Mouse (Mus musculus): Measurements from ENCODE around the gene Scap. TPM values are rescaled to one million over a fixed set of nuclear protein-coding genes. Genes with fewer than 3 reads are reported as not detected.

The Scap gene
- polyA plus RNA-seq (2012; rRNA removed), result 17.8 and 24.7 TPM in 2 replicates

GRCm38 (mm10) chr9:110333135-110333895, at the start of gene Scap:
Scap (plus strand) TSS chr9:110333288.

DNA sequence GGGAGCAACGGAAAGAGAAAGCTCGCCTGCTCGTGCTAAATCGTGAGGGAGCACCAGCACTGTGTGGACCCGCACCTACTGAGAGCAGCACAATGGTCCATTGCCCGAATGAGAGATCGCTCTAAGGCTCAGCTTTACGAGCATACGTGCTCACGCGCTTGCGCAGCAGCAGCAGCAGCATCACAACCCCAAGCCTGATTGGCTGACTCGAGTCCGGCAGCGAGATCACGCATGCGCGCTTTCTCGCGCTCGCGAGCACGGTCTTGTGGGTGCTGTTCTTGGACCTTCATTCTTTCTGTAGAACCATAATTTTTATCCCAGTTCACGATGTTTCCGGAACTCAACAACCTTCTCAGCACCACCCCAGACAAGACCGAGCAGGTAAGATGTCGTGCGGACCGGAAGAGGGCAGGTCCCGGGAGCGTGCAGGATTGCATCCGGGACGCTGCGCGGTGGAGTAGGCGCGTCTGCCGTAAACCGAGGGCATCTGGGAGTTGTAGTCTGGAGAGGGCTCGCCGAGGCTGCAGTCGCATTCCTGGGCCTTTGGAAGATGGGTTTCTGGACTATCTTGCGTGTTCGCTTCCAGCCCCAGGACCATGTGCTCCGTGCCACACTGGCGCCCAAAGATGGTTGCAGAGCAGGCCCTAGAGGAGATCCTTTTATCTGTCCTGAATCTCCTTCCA, 28.0 kb upstream of the Scap start, which contains the start of gene Elp6:
TSS of gene Elp6 (plus strand) at position 205 of the 683 bp plus-strand sequence.

DNA sequence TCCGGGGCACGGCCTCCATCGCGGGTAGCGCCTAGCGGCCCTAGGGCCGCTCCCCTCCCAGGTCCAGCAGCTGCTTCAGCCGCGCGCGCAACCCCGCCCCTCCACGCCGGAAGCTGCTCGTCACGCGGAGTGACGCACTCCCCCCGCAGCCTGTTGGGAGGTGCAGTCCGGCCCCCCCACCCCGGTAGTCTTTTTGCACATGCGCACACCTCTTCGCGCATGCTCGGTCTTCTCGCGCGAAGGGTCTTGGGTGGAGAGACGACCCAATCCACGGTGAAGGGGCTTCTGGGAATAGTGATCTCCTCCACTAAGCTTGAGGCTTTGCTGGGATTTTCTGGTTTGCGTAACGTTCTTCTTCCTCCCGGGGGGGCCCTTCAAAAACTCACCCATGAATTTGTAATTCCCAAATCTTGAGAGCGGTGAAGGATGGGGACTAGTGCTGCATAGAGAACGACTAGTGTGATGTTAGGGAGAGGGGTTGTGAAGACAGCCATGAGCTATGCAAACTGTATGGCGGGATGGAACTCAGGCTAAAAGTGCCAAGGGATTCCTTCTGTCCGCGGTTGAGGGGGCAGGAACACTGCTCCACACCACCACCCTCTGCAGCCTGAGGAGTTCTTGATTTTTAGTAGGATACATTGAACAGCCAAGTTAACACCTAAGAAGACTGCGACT, 75.1 kb downstream of the Scap start, which contains the start of gene Ptpn23:
TSS of gene Ptpn23 (minus strand) at position 115 of the 675 bp plus-strand sequence.

GRCm38 (mm10) chr9:110419511-110420112, 86.5 kb downstream of the Scap start, which contains the start of gene Ngp:
Ngp (plus strand) TSS chr9:110419747.

Other genes with a start within 250 kb of the Scap start
- gene Smarcc1, start 215.6 kb upstream of the Scap start, polyA plus RNA-seq (2012; rRNA removed), result 102 and 114 TPM in 2 replicates
- 172 and 186 TPM in 2 replicates for gene Dhx30, start 215.5 kb upstream of the Scap start, polyA plus RNA-seq (2012; rRNA removed)
- gene Cspg5, start 89.5 kb upstream of the Scap start, polyA plus RNA-seq (2012; rRNA removed), result 12.4 and 22.4 TPM in 2 replicates
- 46.1 and 50.4 TPM in 2 replicates for gene Elp6, start 28.1 kb upstream of the Scap start, polyA plus RNA-seq (2012; rRNA removed)
- 31.2 and 37.8 TPM in 2 replicates for gene Ptpn23, start 74.9 kb downstream of the Scap start, polyA plus RNA-seq (2012; rRNA removed)
- 1.0 and 1.3 TPM in 2 replicates for gene Ngp, start 86.5 kb downstream of the Scap start, polyA plus RNA-seq (2012; rRNA removed)
- gene Klhl18, start 143.4 kb downstream of the Scap start, polyA plus RNA-seq (2012; rRNA removed), result 13.3 and 17.0 TPM in 2 replicates
- 0.88 and 0.91 TPM in 2 replicates for gene Kif9, start 143.7 kb downstream of the Scap start, polyA plus RNA-seq (2012; rRNA removed)
- 91.6 and 127 TPM in 2 replicates for gene Setd2, start 199.3 kb downstream of the Scap start, polyA plus RNA-seq (2012; rRNA removed)

All from central nervous system, embryonic 11.5 days (tissue).